Mouse (Mus musculus): ENCODE results near the gene Pigt. TPM values are rescaled to one million over a fixed set of nuclear protein-coding genes. Genes with fewer than 3 reads are reported as not detected.

The Pigt gene
- polyA plus RNA-seq, 1 experiment, result 103 TPM

- Histone ChIP-seq H3K27me3 (replicated peaks) (peaks cover 30% of the 10 kb centered on the region), H3K4me1 (peaks cover 19% of the 10 kb centered on the region), H3K9me3 (peaks cover 18% of the 10 kb centered on the region), H3K4me3 (replicated peaks) (no peak overlapping the region), H3K36me3 (replicated peaks; ENCODE audit: low read length) (peaks cover 62% of the 10 kb centered on the region)
- TF ChIP-seq FLI1 (IDR thresholded peaks at IDR 0.05; ENCODE audit: low read length) (no peak), GATA1 (IDR thresholded peaks at IDR 0.05; ENCODE audit: borderline replicate concordance, low read length) (no peak)
These were observed 3.2 kb downstream of the Pigt start for GRCm38 (mm10) chr2:164500511-164500910.

GRCm38 (mm10) chr2:164504919-164505318 is 7.6 kb downstream of the Pigt start:
- Histone ChIP-seq H3K9me3 (peaks cover 18% of the 10 kb centered on the region), H3K36me3 (replicated peaks; ENCODE audit: low read length) (peaks cover 74% of the 10 kb centered on the region), H3K27me3 (replicated peaks) (peaks cover 19% of the 10 kb centered on the region), H3K4me1 (no peaks in the 10 kb centered on the region; the same call in 1 of the 2 replicates), H3K4me3 (replicated peaks) (no peak overlapping the region)
- TF ChIP-seq FLI1 (IDR thresholded peaks at IDR 0.05; ENCODE audit: low read length) (no peak), GATA1 (IDR thresholded peaks at IDR 0.05; ENCODE audit: borderline replicate concordance, low read length) (no peak)

GRCm38 (mm10) chr2:164505619-164506347 is 8.5 kb downstream of the Pigt start:
- H3K9me3 ChIP-seq, result peaks cover 18% of the 10 kb centered on the region
- peaks cover 65% of the 10 kb centered on the region for H3K36me3 ChIP-seq (replicated peaks; ENCODE audit: low read length)
- TF ChIP-seq FLI1 (IDR thresholded peaks at IDR 0.05; ENCODE audit: low read length) (no peak), GATA1 (IDR thresholded peaks at IDR 0.05; ENCODE audit: borderline replicate concordance, low read length) (no peak)

GRCm38 (mm10) chr2:164507811-164508210 is 10.5 kb downstream of the Pigt start:
- Histone ChIP-seq H3K4me1 (peaks cover 7% of the 10 kb centered on the region), H3K4me3 (replicated peaks) (no peak overlapping the region), H3K36me3 (replicated peaks; ENCODE audit: low read length) (peaks cover 47% of the 10 kb centered on the region), H3K9me3 (peaks cover 18% of the 10 kb centered on the region), H3K27me3 (replicated peaks) (peaks cover 35% of the 10 kb centered on the region)
- TF ChIP-seq GATA1 (IDR thresholded peaks at IDR 0.05; ENCODE audit: borderline replicate concordance, low read length) (no peak), FLI1 (IDR thresholded peaks at IDR 0.05; ENCODE audit: low read length) (no peak)

More at GRCm38 (mm10) chr2:164505619-164506347, 8.5 kb downstream of the Pigt start:
- H3K4me3 ChIP-seq (replicated peaks), result no peak overlapping the region
- no peaks in the 10 kb centered on the region; the same call in 1 of the 2 replicates for H3K4me1 ChIP-seq
- H3K27me3 ChIP-seq (replicated peaks), result peaks cover 23% of the 10 kb centered on the region

- no peaks in the 10 kb centered on the region for H3K9me3 ChIP-seq
- peaks cover 7% of the 10 kb centered on the region for H3K4me1 ChIP-seq
- peaks cover 18% of the 10 kb centered on the region for H3K36me3 ChIP-seq (replicated peaks; ENCODE audit: low read length)
- H3K4me3 ChIP-seq (replicated peaks), result no peak overlapping the region
- H3K27me3 ChIP-seq (replicated peaks), result peaks cover 58% of the 10 kb centered on the region
- TF ChIP-seq FLI1 (IDR thresholded peaks at IDR 0.05; ENCODE audit: low read length) (no peak), GATA1 (IDR thresholded peaks at IDR 0.05; ENCODE audit: borderline replicate concordance, low read length) (no peak)
These were observed 13.4 kb downstream of the Pigt start for GRCm38 (mm10) chr2:164510621-164511190.

- no peak for TF ChIP-seq GATA1 (IDR thresholded peaks at IDR 0.05; ENCODE audit: borderline replicate concordance, low read length)
- TF ChIP-seq FLI1 (IDR thresholded peaks at IDR 0.05; ENCODE audit: low read length), result no peak
These were observed 15.0 kb downstream of the Pigt start for GRCm38 (mm10) chr2:164512121-164512909.

GRCm38 (mm10) chr2:164513389-164513788 is 16.1 kb downstream of the Pigt start:
- H3K36me3 ChIP-seq (replicated peaks; ENCODE audit: low read length), result peaks cover 3% of the 10 kb centered on the region
- no peak overlapping the region for H3K4me3 ChIP-seq (replicated peaks)
- peaks cover 11% of the 10 kb centered on the region for H3K9me3 ChIP-seq
- peaks cover 7% of the 10 kb centered on the region for H3K4me1 ChIP-seq
- TF ChIP-seq FLI1 (IDR thresholded peaks at IDR 0.05; ENCODE audit: low read length), result no peak
- TF ChIP-seq GATA1 (IDR thresholded peaks at IDR 0.05; ENCODE audit: borderline replicate concordance, low read length), result no peak
- peaks cover 70% of the 10 kb centered on the region for H3K27me3 ChIP-seq (replicated peaks)

More at GRCm38 (mm10) chr2:164512121-164512909, 15.0 kb downstream of the Pigt start:
- Histone ChIP-seq H3K4me1 (peaks cover 7% of the 10 kb centered on the region), H3K36me3 (replicated peaks; ENCODE audit: low read length) (peaks cover 4% of the 10 kb centered on the region), H3K27me3 (replicated peaks) (peaks cover 67% of the 10 kb centered on the region), H3K4me3 (replicated peaks) (no peak overlapping the region), H3K9me3 (peaks cover 11% of the 10 kb centered on the region)

GRCm38 (mm10) chr2:164514916-164515315 is 17.6 kb downstream of the Pigt start:
- Histone ChIP-seq H3K4me1 (peaks cover 7% of the 10 kb centered on the region), H3K27me3 (replicated peaks) (peaks cover 70% of the 10 kb centered on the region), H3K4me3 (replicated peaks) (no peak overlapping the region), H3K36me3 (replicated peaks; ENCODE audit: low read length) (no peaks in the 10 kb centered on the region), H3K9me3 (peaks cover 11% of the 10 kb centered on the region)
- no peak for TF ChIP-seq GATA1 (IDR thresholded peaks at IDR 0.05; ENCODE audit: borderline replicate concordance, low read length)
- TF ChIP-seq FLI1 (IDR thresholded peaks at IDR 0.05; ENCODE audit: low read length), result no peak

GRCm38 (mm10) chr2:164515897-164516296 is 18.6 kb downstream of the Pigt start:
- H3K36me3 ChIP-seq (replicated peaks; ENCODE audit: low read length), result no peaks in the 10 kb centered on the region
- H3K4me1 ChIP-seq, result peaks cover 12% of the 10 kb centered on the region
- H3K4me3 ChIP-seq (replicated peaks), result no peak overlapping the region
- H3K9me3 ChIP-seq, result peaks cover 11% of the 10 kb centered on the region
- TF ChIP-seq FLI1 (IDR thresholded peaks at IDR 0.05; ENCODE audit: low read length) (no peak), GATA1 (IDR thresholded peaks at IDR 0.05; ENCODE audit: borderline replicate concordance, low read length) (no peak)
- peaks cover 65% of the 10 kb centered on the region for H3K27me3 ChIP-seq (replicated peaks)

Measured in megakaryocyte, embryonic 14.5 days (primary cell).